Mouse (Mus musculus) stomach, embryonic 15.5 days (tissue): ENCODE results near the gene Abraxas1. TPM values are rescaled to one million over a fixed set of nuclear protein-coding genes. Genes with fewer than 3 reads are reported as not detected.
A peak's percentile ranks its signal among the peaks of the same experiment; 100 is the strongest.

Experiments
- ATAC-seq: fragments of 200-750 bp; cut with Nextera tagmentation; 2 replicates; pipeline ENCODE4 v1.8.0; 2017; ENCODE audit warnings: low read depth, moderate number of reproducible peaks, moderate TSS enrichment; ENCODE audit not compliant: insufficient read depth, low FRiP score
- H3K27ac ChIP-seq: fragments of 300-500 bp; sonication (generic); 2 replicates; pipeline ENCODE4 v1.5.1; 2015; ENCODE audit warnings: mild to moderate bottlenecking, inconsistent platforms
- H3K27me3 ChIP-seq: fragments of 300-500 bp; sonication (generic); replicated peaks from 2 replicates; pipeline ENCODE4 v1.6.1; 2015; ENCODE audit warnings: inconsistent platforms
- H3K36me3 ChIP-seq: fragments of 300-500 bp; sonication (generic); 2 replicates; pipeline ENCODE4 v1.6.1; 2015; ENCODE audit warnings: inconsistent platforms
- H3K4me1 ChIP-seq: fragments of 300-500 bp; sonication (generic); 2 replicates; pipeline ENCODE4 v1.6.1; 2015; ENCODE audit warnings: inconsistent platforms
- H3K4me2 ChIP-seq: fragments of 300-500 bp; sonication (generic); 2 replicates; pipeline ENCODE4 v1.6.1; 2015; ENCODE audit warnings: mild to moderate bottlenecking, inconsistent platforms
- H3K4me3 ChIP-seq: fragments of 300-500 bp; sonication (generic); replicated peaks from 2 replicates; pipeline ENCODE4 v1.5.1; 2015; ENCODE audit warnings: inconsistent platforms
- H3K9ac ChIP-seq: fragments of 300-500 bp; sonication (generic); 2 replicates; pipeline ENCODE4 v1.6.1; 2015; ENCODE audit warnings: inconsistent platforms
- H3K9me3 ChIP-seq: fragments of 300-500 bp; sonication (generic); 2 replicates; pipeline ENCODE4 v1.6.1; 2016; ENCODE audit warnings: inconsistent platforms
- WGBS: fragments of 180-500 bp; shearing (Covaris S2); methylation state at CpG from one replicate; pipeline ENCODE4 v1.1.7; 2015; 5-methylcytosine and 5-hydroxymethylcytosine counted together
- polyA plus RNA-seq: library from polyadenylated mRNA; unstranded; fragments of >200 nt; fragmentation: Nextera tagmentation; extraction: Ambion mirVana; gene quantifications from 2 replicates; pipeline ENCODE4 v1.2.1, GENCODE M21; 2015

Abraxas1 gene
- polyA plus RNA-seq = 27.9 TPM in 2 replicates

GRCm38 (mm10) chr5:100820483-100821184 lies at the start of gene Abraxas1:
Gene Abraxas1 (minus strand): TSS chr5:100820965.
- ATAC-seq = peak; percentile 97
- no peaks in the 10 kb centered on the region for H3K4me1 ChIP-seq
- under 1% methylated on average over 62 of the region's 63 CpGs for WGBS
- H3K27ac ChIP-seq = peak within 1 kb of the TSS; percentile 83
- H3K36me3 ChIP-seq = no peaks in the 10 kb centered on the region
- H3K27me3 ChIP-seq = no peaks in the 10 kb centered on the region
- peak within 1 kb of the TSS; percentile 84 for H3K4me2 ChIP-seq
- H3K4me3 ChIP-seq = peak within 1 kb of the TSS; percentile 79
- no peaks in the 10 kb centered on the region for H3K9me3 ChIP-seq
- peak within 1 kb of the TSS; percentile 94 for H3K9ac ChIP-seq

- Histone ChIP-seq H3K4me2 (no peak overlapping the region), H3K27ac (no peak overlapping the region), H3K4me1 (no peaks in the 10 kb centered on the region), H3K27me3 (no peaks in the 10 kb centered on the region), H3K9ac (no peak overlapping the region), H3K4me3 (no peak overlapping the region), H3K36me3 (no peaks in the 10 kb centered on the region), H3K9me3 (no peaks in the 10 kb centered on the region)
- no peak for ATAC-seq
- WGBS = 51% methylated on average over 4 of the region's 4 CpGs
These were observed 48.6 kb upstream of the Abraxas1 start for GRCm38 (mm10) chr5:100869197-100869895.

GRCm38 (mm10) chr5:100866183-100866582 lies 45.4 kb upstream of the Abraxas1 start:
- H3K9ac ChIP-seq = no peak overlapping the region
- no peak overlapping the region for H3K4me3 ChIP-seq
- ATAC-seq = no peak
- H3K4me2 ChIP-seq = no peak overlapping the region
- H3K9me3 ChIP-seq = no peaks in the 10 kb centered on the region
- no peaks in the 10 kb centered on the region for H3K36me3 ChIP-seq
- no peaks in the 10 kb centered on the region for H3K27me3 ChIP-seq
- H3K4me1 ChIP-seq = no peaks in the 10 kb centered on the region
- no peak overlapping the region for H3K27ac ChIP-seq
- 31% methylated on average over 2 of the region's 2 CpGs for WGBS

GRCm38 (mm10) chr5:100864438-100864837 lies 43.7 kb upstream of the Abraxas1 start:
- H3K4me3 ChIP-seq = no peak overlapping the region
- ATAC-seq = no peak
- no peak overlapping the region for H3K27ac ChIP-seq
- WGBS = 76% methylated on average over 6 of the region's 6 CpGs
- H3K4me1 ChIP-seq = no peaks in the 10 kb centered on the region
- H3K9me3 ChIP-seq = no peaks in the 10 kb centered on the region
- no peaks in the 10 kb centered on the region for H3K36me3 ChIP-seq
- no peak overlapping the region for H3K4me2 ChIP-seq
- H3K9ac ChIP-seq = no peak overlapping the region
- H3K27me3 ChIP-seq = no peaks in the 10 kb centered on the region

- ATAC-seq = no peak
- 85% methylated on average over 2 of the region's 2 CpGs for WGBS
- Histone ChIP-seq H3K27me3 (no peaks in the 10 kb centered on the region), H3K9ac (no peak overlapping the region), H3K4me1 (no peaks in the 10 kb centered on the region), H3K4me2 (no peak overlapping the region), H3K27ac (no peak overlapping the region), H3K9me3 (no peaks in the 10 kb centered on the region), H3K4me3 (no peak overlapping the region), H3K36me3 (no peaks in the 10 kb centered on the region)
These were observed 42.3 kb upstream of the Abraxas1 start for GRCm38 (mm10) chr5:100863091-100863490.

- Histone ChIP-seq H3K36me3 (no peaks in the 10 kb centered on the region), H3K9me3 (no peaks in the 10 kb centered on the region), H3K4me3 (no peak overlapping the region), H3K4me1 (no peaks in the 10 kb centered on the region), H3K4me2 (no peak overlapping the region), H3K27ac (no peak overlapping the region), H3K27me3 (no peaks in the 10 kb centered on the region), H3K9ac (no peak overlapping the region)
- WGBS = 81% methylated on average over 7 of the region's 7 CpGs
- ATAC-seq = no peak; the same call in 1 of the 2 replicates
These were observed 41.0 kb upstream of the Abraxas1 start for GRCm38 (mm10) chr5:100861811-100862210.

GRCm38 (mm10) chr5:100861140-100861539 lies 40.4 kb upstream of the Abraxas1 start:
- 52% methylated on average over 4 of the region's 4 CpGs for WGBS
- Histone ChIP-seq H3K27me3 (no peaks in the 10 kb centered on the region), H3K4me2 (no peak overlapping the region), H3K4me3 (no peak overlapping the region), H3K27ac (no peak overlapping the region), H3K9ac (no peak overlapping the region), H3K4me1 (no peaks in the 10 kb centered on the region), H3K9me3 (no peaks in the 10 kb centered on the region), H3K36me3 (no peaks in the 10 kb centered on the region)
- no peak for ATAC-seq

GRCm38 (mm10) chr5:100860417-100861053 lies 39.8 kb upstream of the Abraxas1 start:
- Histone ChIP-seq H3K9ac (no peak overlapping the region), H3K27ac (no peak overlapping the region), H3K27me3 (no peaks in the 10 kb centered on the region), H3K4me1 (no peaks in the 10 kb centered on the region), H3K36me3 (no peaks in the 10 kb centered on the region), H3K4me3 (no peak overlapping the region), H3K4me2 (no peak overlapping the region), H3K9me3 (no peaks in the 10 kb centered on the region)
- peak; percentile 67; the same call in 1 of the 2 replicates for ATAC-seq
- WGBS = 59% methylated on average over 12 of the region's 12 CpGs

- no peaks in the 10 kb centered on the region for H3K9me3 ChIP-seq
- no peak overlapping the region for H3K27ac ChIP-seq
- no peaks in the 10 kb centered on the region for H3K36me3 ChIP-seq
- no peaks in the 10 kb centered on the region for H3K4me1 ChIP-seq
- H3K4me3 ChIP-seq = no peak overlapping the region
- no peak for ATAC-seq
- WGBS = 82% methylated on average over 3 of the region's 3 CpGs
- H3K9ac ChIP-seq = no peak overlapping the region
- no peaks in the 10 kb centered on the region for H3K27me3 ChIP-seq
- H3K4me2 ChIP-seq = no peak overlapping the region
These were observed 35.8 kb upstream of the Abraxas1 start for GRCm38 (mm10) chr5:100856552-100856951.

GRCm38 (mm10) chr5:100853963-100854362 lies 33.2 kb upstream of the Abraxas1 start:
- 65% methylated on average over 4 of the region's 4 CpGs for WGBS
- H3K27me3 ChIP-seq = no peaks in the 10 kb centered on the region
- H3K27ac ChIP-seq = no peak overlapping the region
- no peaks in the 10 kb centered on the region for H3K9me3 ChIP-seq
- no peak overlapping the region for H3K4me2 ChIP-seq
- no peak overlapping the region for H3K4me3 ChIP-seq
- no peak overlapping the region for H3K9ac ChIP-seq
- ATAC-seq = no peak
- H3K4me1 ChIP-seq = no peaks in the 10 kb centered on the region
- no peaks in the 10 kb centered on the region for H3K36me3 ChIP-seq

- 20% methylated on average over 2 of the region's 2 CpGs for WGBS
- Histone ChIP-seq H3K27ac (no peak overlapping the region), H3K9me3 (no peaks in the 10 kb centered on the region), H3K9ac (no peak overlapping the region), H3K4me1 (0 out of 2 replicates have a peak, but pooled peaks cover 10% of the 10 kb centered on the region), H3K4me2 (peak overlapping the region; percentile 95), H3K36me3 (no peaks in the 10 kb centered on the region), H3K4me3 (peak overlapping the region; percentile 67; the same call in 1 of the 2 replicates), H3K27me3 (peaks cover 10% of the 10 kb centered on the region; the same call in 1 of the 2 replicates)
- no peak for ATAC-seq
These were observed 26.4 kb upstream of the Abraxas1 start for GRCm38 (mm10) chr5:100847143-100847542.

- Histone ChIP-seq H3K27me3 (peaks cover 10% of the 10 kb centered on the region; the same call in 1 of the 2 replicates), H3K9me3 (no peaks in the 10 kb centered on the region), H3K27ac (no peak overlapping the region), H3K4me3 (peak overlapping the region; percentile 67), H3K36me3 (no peaks in the 10 kb centered on the region), H3K4me1 (0 out of 2 replicates have a peak, but pooled peaks cover 10% of the 10 kb centered on the region), H3K4me2 (peak overlapping the region; percentile 95), H3K9ac (peak overlapping the region; percentile 42)
- 0 out of 2 replicates have a peak, but pooled peaks have one; percentile 8 for ATAC-seq
- WGBS = 1% methylated on average over 22 of the region's 22 CpGs
These were observed 25.8 kb upstream of the Abraxas1 start for GRCm38 (mm10) chr5:100846599-100846920.
